Mouse (Mus musculus) brain, embryonic 14.5 days (tissue): Measurements from ENCODE around the gene St8sia6.

Experiments used
- CTCF ChIP-seq: fragments of 200-500 bp; IDR thresholded peaks from 2 replicates; pipeline ENCODE4 v1.5.1; 2012; ENCODE audit warnings: inconsistent platforms, mild to moderate bottlenecking, moderate library complexity, borderline replicate concordance; ENCODE audit not compliant: insufficient read depth, insufficient read length; ENCODE audit errors: extremely low read depth
- POLR2A ChIP-seq: fragments of 200-500 bp; IDR thresholded peaks from 2 replicates; pipeline ENCODE4 v1.6.1; 2012; ENCODE audit warnings: mild to moderate bottlenecking, inconsistent platforms, borderline replicate concordance; ENCODE audit not compliant: poor library complexity, insufficient read depth, insufficient read length, severe bottlenecking; ENCODE audit errors: extremely low read depth

DNA sequence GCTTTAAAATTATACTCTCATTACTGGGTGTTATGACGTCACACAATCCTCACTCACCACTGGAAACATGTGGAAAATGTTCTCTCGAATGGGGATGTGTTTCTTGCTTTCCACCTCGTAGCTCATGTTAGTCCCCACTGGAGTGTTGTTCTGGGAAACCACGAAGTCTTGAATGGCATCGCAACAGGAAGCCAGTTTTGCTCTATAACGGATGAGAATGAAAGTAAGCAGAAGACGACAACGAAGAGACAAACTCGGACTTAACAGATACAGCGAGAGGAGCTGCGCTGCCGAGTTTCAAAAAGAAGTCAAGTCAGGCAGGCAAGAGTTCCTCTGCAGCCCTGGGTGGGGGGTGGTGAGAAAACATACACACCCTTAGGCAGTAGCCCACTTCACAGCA, 121.4 kb downstream of the St8sia6 start:
- no peak for TF ChIP-seq CTCF
- no peak for TF ChIP-seq POLR2A
